Mouse (Mus musculus) heart, embryonic 11.5 days (tissue): Measurements from ENCODE around the gene Nt5m. TPM values are rescaled to one million over a fixed set of nuclear protein-coding genes. Genes with fewer than 3 reads are reported as not detected.
"Not testable (repeated sequence)": the region's sequence is repeated elsewhere in the genome, so short reads cannot be mapped to it uniquely, and the experiment has no call there.

ENCODE experiments used
- ATAC-seq: fragments of 200-750 bp; cut with Nextera tagmentation; replicated peaks from 2 replicates; pipeline ENCODE4 v1.8.0; 2017; ENCODE audit warnings: moderate library complexity; ENCODE audit not compliant: insufficient number of reproducible peaks, low FRiP score, low TSS enrichment
- H3K27ac ChIP-seq: fragments of 300-500 bp; sonication (generic); 2 replicates; pipeline ENCODE4 v1.5.1; 2014; ENCODE audit warnings: mild to moderate bottlenecking, low read depth, low read length
- H3K27me3 ChIP-seq: fragments of 300-500 bp; sonication (generic); 2 replicates; pipeline ENCODE4 v1.6.1; 2014; ENCODE audit warnings: mild to moderate bottlenecking, low read length, mixed read lengths; ENCODE audit not compliant: control insufficient read depth, insufficient read depth
- H3K36me3 ChIP-seq: fragments of 300-500 bp; sonication (generic); 2 replicates; pipeline ENCODE4 v1.6.1; 2014; ENCODE audit warnings: mild to moderate bottlenecking, low read length, moderate library complexity, mixed read lengths; ENCODE audit not compliant: control insufficient read depth, insufficient read depth
- H3K4me1 ChIP-seq: fragments of 300-500 bp; sonication (generic); 2 replicates; pipeline ENCODE4 v1.6.1; 2014; ENCODE audit warnings: low read length; ENCODE audit not compliant: control insufficient read depth, insufficient read depth
- H3K4me2 ChIP-seq: fragments of 300-500 bp; sonication (generic); 2 replicates; pipeline ENCODE4 v1.6.1; 2014; ENCODE audit warnings: mild to moderate bottlenecking, moderate library complexity
- H3K4me3 ChIP-seq: fragments of 300-500 bp; sonication (generic); 2 replicates; pipeline ENCODE4 v1.5.1; 2014; ENCODE audit warnings: low read depth, low read length
- H3K9ac ChIP-seq: fragments of 300-500 bp; sonication (generic); 2 replicates; pipeline ENCODE4 v1.6.1; 2014; ENCODE audit warnings: mild to moderate bottlenecking, low read depth, low read length, moderate library complexity
- H3K9me3 ChIP-seq: fragments of 300-500 bp; sonication (generic); replicated peaks from 2 replicates; pipeline ENCODE4 v1.6.1; 2016; ENCODE audit warnings: low read length; ENCODE audit not compliant: control insufficient read depth
- WGBS: fragments of 180-500 bp; shearing (Covaris S2); extraction: QIAGEN DNeasy Blood & Tissue Kit; methylation state at CpG from one replicate; pipeline ENCODE4 v1.1.7; 2014; ENCODE audit not compliant: insufficient replicate concordance; 5-methylcytosine and 5-hydroxymethylcytosine counted together
- polyA plus RNA-seq: library from polyadenylated mRNA; unstranded; fragments of >200 nt; fragmentation: Nextera tagmentation; extraction: Ambion mirVana; gene quantifications from 2 replicates; pipeline ENCODE4 v1.2.1, GENCODE M21; 2014

Nt5m gene
- polyA plus RNA-seq, 1 experiment from 2014 or later: 31.7 TPM

DNA sequence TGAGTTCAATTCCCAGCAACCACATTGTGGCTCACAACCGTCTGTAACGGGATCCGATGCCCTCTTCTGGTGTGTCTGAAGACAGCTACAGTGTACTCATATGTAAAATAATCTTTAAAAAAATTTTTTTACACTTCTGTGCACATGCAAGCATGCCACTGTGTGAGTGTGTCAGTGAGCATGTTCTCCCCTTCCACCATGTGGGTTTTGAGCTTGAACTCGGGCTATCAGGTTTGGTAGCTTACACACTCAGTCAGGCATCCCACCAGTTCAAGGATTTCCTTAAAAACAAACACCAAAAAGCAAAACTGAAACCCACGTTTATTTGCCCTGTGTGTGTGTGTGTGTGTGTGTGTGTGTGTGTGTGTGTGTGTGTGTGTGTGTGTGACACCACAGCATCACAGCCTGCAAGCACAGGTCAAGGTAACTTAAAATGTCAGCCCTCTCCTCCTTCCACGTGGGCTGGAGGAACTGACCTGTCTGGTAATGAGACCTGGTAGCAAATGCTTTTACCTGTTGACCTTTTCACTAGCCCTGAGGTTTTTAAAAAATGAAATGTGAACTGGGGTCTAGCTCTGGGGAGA is 23.7 kb upstream of the Nt5m start:
- 86% methylated on average over 6 of the region's 6 CpGs for WGBS
- H3K36me3 ChIP-seq: peaks cover 42% of the 10 kb centered on the region
- no peak overlapping the region for H3K4me3 ChIP-seq

DNA sequence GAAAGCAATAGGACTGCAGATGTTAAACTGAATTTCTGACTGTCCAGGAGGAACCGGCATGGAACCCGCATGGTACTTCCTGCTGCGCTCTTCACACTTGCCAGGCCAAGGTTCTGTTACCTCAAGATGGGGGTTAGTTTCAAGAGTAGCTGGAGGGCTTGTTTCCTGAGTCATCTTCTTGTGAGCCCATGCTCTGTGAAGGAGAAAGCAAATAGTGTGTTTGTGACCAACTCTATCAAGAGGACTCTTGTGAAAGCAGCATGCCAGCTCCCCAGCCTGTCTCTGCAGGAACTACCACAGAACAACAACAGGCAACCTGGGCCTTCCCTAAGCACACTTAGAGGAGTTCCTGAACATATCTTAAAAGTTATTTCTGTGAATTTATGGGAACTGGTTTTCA is 21.3 kb upstream of the Nt5m start:
- Histone ChIP-seq H3K36me3 (peaks cover 48% of the 10 kb centered on the region), H3K9me3 (no peaks in the 10 kb centered on the region; the same call in 1 of the 2 replicates), H3K27ac (no peak overlapping the region), H3K4me2 (no peak overlapping the region), H3K27me3 (no peaks in the 10 kb centered on the region), H3K4me1 (no peaks in the 10 kb centered on the region), H3K9ac (no peak overlapping the region), H3K4me3 (no peak overlapping the region)
- WGBS: 96% methylated on average over 3 of the region's 3 CpGs
- no peak for ATAC-seq

More for the DNA sequence above, 23.7 kb upstream of the Nt5m start:
- ATAC-seq: no peak
- Histone ChIP-seq H3K4me2 (no peak overlapping the region), H3K9ac (no peak overlapping the region), H3K9me3 (no peaks in the 10 kb centered on the region; the same call in 1 of the 2 replicates), H3K27me3 (no peaks in the 10 kb centered on the region), H3K27ac (no peak overlapping the region), H3K4me1 (peaks cover 7% of the 10 kb centered on the region; the same call in 1 of the 2 replicates)

DNA sequence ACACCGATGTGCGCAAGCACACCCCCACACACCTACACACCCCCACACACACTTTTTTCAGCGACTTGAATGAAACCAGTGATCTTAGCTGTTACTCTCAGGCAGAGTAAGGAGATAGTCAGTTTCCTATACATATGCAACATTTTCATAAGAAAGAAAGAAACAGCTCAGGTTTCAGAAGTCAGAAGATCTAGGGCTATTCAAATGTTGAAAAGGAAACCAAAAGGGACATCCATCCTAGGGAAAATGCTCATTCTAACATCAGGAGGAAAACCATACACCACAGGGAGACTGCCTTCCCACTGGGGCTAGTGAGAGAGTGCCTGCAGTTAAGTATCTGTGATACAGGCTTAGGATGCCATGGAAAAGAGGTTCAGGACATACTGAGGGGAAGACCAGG is 17.6 kb upstream of the Nt5m start:
- H3K9me3 ChIP-seq: no peaks in the 10 kb centered on the region; the same call in 1 of the 2 replicates
- no peaks in the 10 kb centered on the region for H3K27me3 ChIP-seq
- H3K4me3 ChIP-seq: no peak overlapping the region
- no peak overlapping the region for H3K9ac ChIP-seq
- no peaks in the 10 kb centered on the region for H3K4me1 ChIP-seq
- H3K4me2 ChIP-seq: no peak overlapping the region
- peaks cover 56% of the 10 kb centered on the region for H3K36me3 ChIP-seq
- 88% methylated on average over 3 of the region's 3 CpGs for WGBS
- ATAC-seq: no peak
- H3K27ac ChIP-seq: no peak overlapping the region

DNA sequence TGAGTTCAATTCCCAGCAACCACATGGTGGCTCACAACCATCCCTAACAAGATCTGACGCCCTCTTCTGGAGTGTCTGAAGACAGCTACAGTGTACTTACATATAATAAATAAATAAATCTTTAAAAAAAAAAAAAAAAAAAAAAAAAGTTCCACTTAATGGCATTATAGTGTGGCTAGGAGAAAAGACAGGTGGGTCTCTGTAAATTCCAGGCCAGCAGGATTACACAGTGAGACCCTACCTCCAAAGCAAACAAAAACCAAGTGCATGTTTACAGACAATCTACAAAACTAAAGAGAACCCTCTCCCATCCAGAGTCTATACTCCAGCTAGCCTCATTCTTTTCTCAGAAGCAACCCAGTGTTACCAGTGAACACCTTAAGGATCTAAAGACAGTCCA is 1.5 kb upstream of the Nt5m start:
- Histone ChIP-seq H3K4me1 (peaks cover 15% of the 10 kb centered on the region), H3K4me2 (peak overlapping the region; percentile 78; the same call in 1 of the 2 replicates)
- not testable (repeated sequence) for H3K27me3 ChIP-seq, H3K4me3 ChIP-seq, H3K36me3 ChIP-seq, H3K27ac ChIP-seq, ATAC-seq, H3K9me3 ChIP-seq, H3K9ac ChIP-seq
- no CpG with 5 or more reads among the region's 1 CpGs for WGBS

DNA sequence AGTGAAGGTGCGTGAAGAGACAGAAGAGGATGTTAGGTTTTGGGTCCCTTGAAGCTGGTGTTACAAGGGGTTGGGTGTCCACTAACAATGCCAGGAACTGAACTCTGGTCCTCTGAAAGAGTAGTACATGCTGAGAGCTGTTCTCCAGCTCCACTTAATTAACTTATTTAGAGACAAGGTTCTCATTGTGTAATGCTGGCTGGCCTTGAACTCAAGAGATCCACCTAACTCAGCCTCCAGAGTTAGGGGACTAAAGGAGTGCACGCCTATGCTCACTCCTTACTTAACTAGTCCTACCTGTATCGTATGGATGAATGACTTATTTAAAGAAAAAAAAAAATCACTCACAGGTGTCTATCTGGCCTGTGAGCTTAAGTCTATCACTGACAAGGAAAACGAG is 821 bp upstream of the Nt5m start:
- Histone ChIP-seq H3K9ac (peak overlapping the region; percentile 97), H3K27ac (no peak overlapping the region)
- WGBS: 61% methylated on average over 4 of the region's 4 CpGs

DNA sequence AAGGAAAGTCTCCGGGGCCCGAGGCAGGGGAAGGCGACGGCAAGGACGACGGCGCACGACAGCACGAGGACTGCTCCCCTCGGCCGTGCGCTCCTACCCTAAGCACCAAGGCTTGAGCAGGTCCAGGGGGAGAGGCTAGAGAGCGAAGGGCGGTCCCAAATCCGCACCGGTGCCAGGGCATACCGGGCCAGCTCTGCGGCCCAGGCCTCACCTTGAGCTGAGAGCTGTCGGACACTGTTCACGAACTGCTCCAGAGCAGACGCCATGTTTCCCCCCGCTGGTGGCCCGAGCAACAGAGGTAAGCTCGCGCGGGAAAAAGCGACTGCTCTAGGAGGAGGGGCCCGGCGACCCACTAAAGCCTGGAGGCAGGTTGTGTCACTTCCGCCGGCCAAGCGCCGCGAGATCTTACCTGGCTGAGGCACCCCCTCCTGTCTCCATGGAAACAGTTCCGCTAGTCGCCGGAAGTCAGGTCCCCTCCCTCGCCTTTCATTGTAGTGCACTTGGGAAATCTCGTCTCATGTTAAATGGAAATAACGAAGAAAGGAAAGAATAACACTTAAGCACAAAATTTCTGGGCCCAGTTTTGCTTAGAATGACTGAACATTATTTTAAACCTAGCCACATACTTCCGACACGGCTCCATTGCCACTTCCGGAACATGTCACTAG is 346 bp downstream of the Nt5m start, which contains the start of gene Cops3:
Gene Cops3, minus strand, starts transcription at position 380 of the 668 bp plus-strand sequence.
- Histone ChIP-seq H3K27me3 (no peaks in the 10 kb centered on the region), H3K4me1 (peaks cover 15% of the 10 kb centered on the region), H3K4me3 (peak within 1 kb of the TSS; percentile 88), H3K27ac (peak within 1 kb of the TSS; percentile 97), H3K4me2 (peak within 1 kb of the TSS; percentile 78), H3K9ac (peak within 1 kb of the TSS; percentile 97), H3K9me3 (no peaks in the 10 kb centered on the region), H3K36me3 (peaks cover 5% of the 10 kb centered on the region; the same call in 1 of the 2 replicates)
- WGBS: 2% methylated on average over 43 of the region's 43 CpGs
- peak; percentile 92 for ATAC-seq

More for the DNA sequence above, 821 bp upstream of the Nt5m start:
- no peaks in the 10 kb centered on the region for H3K9me3 ChIP-seq
- peaks cover 5% of the 10 kb centered on the region; the same call in 1 of the 2 replicates for H3K36me3 ChIP-seq
- H3K4me3 ChIP-seq: peak overlapping the region; percentile 88
- H3K27me3 ChIP-seq: no peaks in the 10 kb centered on the region
- peak overlapping the region; percentile 78 for H3K4me2 ChIP-seq
- ATAC-seq: no peak
- H3K4me1 ChIP-seq: peaks cover 15% of the 10 kb centered on the region

DNA sequence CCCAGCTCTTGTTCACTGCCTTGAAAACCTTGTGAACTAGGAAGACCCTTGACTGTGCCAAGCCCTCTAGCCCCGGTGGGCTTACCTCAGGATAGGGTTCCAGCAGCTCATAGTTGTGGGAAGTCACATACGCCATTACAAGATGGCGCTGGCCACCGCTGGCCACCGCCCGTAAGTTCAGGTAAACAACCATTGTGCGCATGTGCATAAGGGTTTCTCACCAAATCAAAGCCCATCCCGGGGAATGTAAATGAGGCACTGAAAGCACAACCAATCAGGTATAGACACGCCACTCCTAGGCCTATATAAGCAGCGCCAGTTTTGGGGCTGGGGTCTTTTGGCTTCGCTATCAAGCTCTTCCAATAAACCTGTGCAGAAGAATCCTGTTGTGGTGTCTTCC is 7.1 kb downstream of the Nt5m start:
- 91% methylated on average over 11 of the region's 11 CpGs for WGBS
- no peak for ATAC-seq
- H3K9ac ChIP-seq: no peak overlapping the region
- H3K9me3 ChIP-seq: no peaks in the 10 kb centered on the region
- H3K4me1 ChIP-seq: peaks cover 6% of the 10 kb centered on the region; the same call in 1 of the 2 replicates
- no peak overlapping the region for H3K4me3 ChIP-seq
- H3K36me3 ChIP-seq: no peaks in the 10 kb centered on the region
- no peaks in the 10 kb centered on the region for H3K27me3 ChIP-seq
- H3K4me2 ChIP-seq: no peak overlapping the region
- H3K27ac ChIP-seq: no peak overlapping the region

DNA sequence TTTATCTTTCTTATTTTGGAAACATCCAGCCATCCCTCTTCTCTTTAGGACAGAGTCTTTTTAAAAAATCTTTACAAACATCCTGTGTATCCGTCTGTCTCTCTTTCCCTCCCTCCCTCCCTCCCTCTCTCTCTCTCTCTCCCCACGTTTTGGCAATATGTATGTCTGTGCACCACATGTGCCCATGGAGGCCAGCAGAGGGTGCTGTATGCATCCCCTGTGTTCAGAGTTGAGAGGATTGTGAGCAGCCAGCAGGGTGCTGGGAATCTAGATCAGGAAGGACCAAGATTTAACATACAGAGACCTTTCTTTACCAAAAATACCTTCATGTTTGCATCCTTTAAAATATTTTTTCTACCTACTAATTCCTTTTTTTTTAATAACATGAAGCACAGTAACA is 7.9 kb downstream of the Nt5m start:
- peaks cover 6% of the 10 kb centered on the region; the same call in 1 of the 2 replicates for H3K4me1 ChIP-seq
- H3K4me3 ChIP-seq: no peak overlapping the region
- WGBS: 19% methylated on average over 2 of the region's 2 CpGs
- H3K9me3 ChIP-seq: no peaks in the 10 kb centered on the region
- no peak overlapping the region for H3K9ac ChIP-seq
- no peaks in the 10 kb centered on the region for H3K27me3 ChIP-seq
- no peak overlapping the region for H3K27ac ChIP-seq
- H3K36me3 ChIP-seq: no peaks in the 10 kb centered on the region
- no peak for ATAC-seq
- peak overlapping the region; percentile 82 for H3K4me2 ChIP-seq
